In the genomic region with DNA sequence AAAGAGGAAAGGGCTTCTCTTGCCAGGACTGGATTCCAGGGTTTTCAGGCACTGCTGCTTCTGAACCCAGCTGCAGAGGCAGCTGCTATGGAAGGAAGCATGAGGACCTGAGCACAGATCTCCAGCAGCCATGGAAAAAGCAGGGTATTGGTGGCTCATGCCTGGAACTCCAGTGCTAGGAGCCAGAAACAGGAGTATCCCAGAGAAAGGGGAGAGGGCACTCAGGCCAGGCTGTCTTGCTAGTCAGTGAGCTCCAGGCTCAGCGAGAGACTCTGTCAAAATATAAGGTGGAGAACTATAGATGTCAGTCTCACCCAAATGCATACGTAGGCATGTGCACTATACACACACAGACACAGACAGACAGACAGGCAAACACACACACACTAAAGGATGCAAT, we compare ENCODE assay signal across 28 mouse cellular contexts.
"Had no signal": no experiment of that assay in that cellular context is flagged by ENCODE, and none has a peak within 500 bp of the region (broad histone marks: within the 10 kb centered on the region; RNA-seq: fewer than 3 reads in every experiment).

No protein-coding gene starts in this region.

- H3K4me2 ChIP-seq: embryonic facial prominence, embryonic 12.5 days; embryonic facial prominence, embryonic 13.5 days; embryonic facial prominence, embryonic 15.5 days; forebrain, embryonic 12.5 days; forebrain, embryonic 13.5 days; forebrain, embryonic 15.5 days had no signal

- H3K27me3 ChIP-seq: embryonic facial prominence, embryonic 12.5 days; embryonic facial prominence, embryonic 15.5 days; forebrain, embryonic 12.5 days; forebrain, embryonic 13.5 days; forebrain, embryonic 15.5 days had no signal

- H3K9ac ChIP-seq: embryonic facial prominence, embryonic 12.5 days; embryonic facial prominence, embryonic 13.5 days; embryonic facial prominence, embryonic 15.5 days; forebrain, embryonic 12.5 days; forebrain, embryonic 13.5 days; forebrain, embryonic 15.5 days; forebrain, postnatal 0 days had no signal

- H3K4me1 ChIP-seq: embryonic facial prominence, embryonic 12.5 days; embryonic facial prominence, embryonic 13.5 days; embryonic facial prominence, embryonic 15.5 days; forebrain, embryonic 15.5 days had no signal

- H3K27ac ChIP-seq: embryonic facial prominence, embryonic 10.5 days; embryonic facial prominence, embryonic 12.5 days; embryonic facial prominence, embryonic 13.5 days; embryonic facial prominence, embryonic 15.5 days; forebrain, embryonic 10.5 days; forebrain, embryonic 12.5 days; forebrain, embryonic 13.5 days; forebrain, embryonic 15.5 days; gastrocnemius, adult 2 months had no signal

- H3K9me3 ChIP-seq: embryonic facial prominence, embryonic 10.5 days; embryonic facial prominence, embryonic 12.5 days; embryonic facial prominence, embryonic 13.5 days; embryonic facial prominence, embryonic 15.5 days; forebrain, embryonic 10.5 days; forebrain, embryonic 12.5 days; forebrain, embryonic 13.5 days; forebrain, embryonic 15.5 days had no signal

- ATAC-seq: forebrain, embryonic 13.5 days; forebrain, embryonic 14.5 days; forebrain, embryonic 15.5 days; forebrain, embryonic 16.5 days; forebrain, postnatal 0 days had no signal

- DNase-seq: cerebellum, adult 2 months; cerebellum, adult 8-10 months; cerebellum, adult 9-10 months; cerebellum, adult 9-11 months; cerebellum, postnatal 10 days; cerebellum, postnatal 14 days; cerebellum, postnatal 25 days; cerebellum, postnatal 36 days; embryo, embryonic 11 days; forebrain, postnatal 0 days; gastrocnemius, adult 2 months; gastrocnemius, postnatal 10 days; gastrocnemius, postnatal 14 days; gastrocnemius, postnatal 25 days; gastrocnemius, postnatal 36 days; heart, adult 11 months; heart, adult 18-20 months had no signal

- H3K4me3 ChIP-seq: embryonic facial prominence, embryonic 10.5 days; embryonic facial prominence, embryonic 12.5 days; embryonic facial prominence, embryonic 13.5 days; embryonic facial prominence, embryonic 15.5 days; erythroblast, embryonic 14.5 days; forebrain, embryonic 10.5 days; forebrain, embryonic 12.5 days; forebrain, embryonic 13.5 days; forebrain, embryonic 15.5 days; gastrocnemius, adult 2 months had no signal

- H3K36me3 ChIP-seq: embryonic facial prominence, embryonic 10.5 days; embryonic facial prominence, embryonic 12.5 days; embryonic facial prominence, embryonic 13.5 days; embryonic facial prominence, embryonic 15.5 days; forebrain, embryonic 10.5 days; forebrain, embryonic 12.5 days; forebrain, embryonic 15.5 days had no signal
